Mouse (Mus musculus) cerebellum, adult 2 months (tissue): Measurements from ENCODE around the gene Itgax.

Source experiments
- CTCF ChIP-seq: fragments of 200-500 bp; IDR thresholded peaks from 2 replicates; pipeline ENCODE4 v1.5.1; 2011; ENCODE audit warnings: low read depth, mild to moderate bottlenecking, control low read depth, low read length, moderate library complexity, borderline replicate concordance; ENCODE audit not compliant: insufficient read depth
- POLR2A ChIP-seq: fragments of 200-500 bp; IDR thresholded peaks from 2 replicates; pipeline ENCODE4 v1.6.1; 2011; ENCODE audit warnings: low read length, control low read depth, borderline replicate concordance; ENCODE audit not compliant: insufficient read depth

DNA sequence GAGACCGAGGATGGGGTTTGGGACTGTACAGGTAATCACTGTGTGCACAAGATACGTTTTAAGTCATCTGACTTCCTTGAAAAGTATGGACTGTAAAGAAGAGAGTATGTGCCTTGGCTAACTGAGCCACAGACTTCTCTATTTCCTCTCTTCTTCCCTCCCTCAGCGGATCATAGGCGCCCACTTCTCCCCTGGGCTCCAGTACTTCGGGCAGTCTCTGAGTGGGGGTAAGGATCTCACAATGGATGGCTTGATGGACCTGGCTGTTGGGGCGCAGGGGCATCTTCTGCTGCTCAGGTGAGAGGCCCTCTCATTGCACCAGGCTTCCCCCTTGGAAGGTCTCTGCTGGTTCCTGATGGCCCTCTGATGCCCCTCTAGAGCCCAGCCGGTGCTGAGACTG, 21.9 kb upstream of the Itgax start:
- TF ChIP-seq CTCF (no peak), POLR2A (no peak)
